Mouse (Mus musculus): Measurements from ENCODE around the gene Cxcr6.

DNA sequence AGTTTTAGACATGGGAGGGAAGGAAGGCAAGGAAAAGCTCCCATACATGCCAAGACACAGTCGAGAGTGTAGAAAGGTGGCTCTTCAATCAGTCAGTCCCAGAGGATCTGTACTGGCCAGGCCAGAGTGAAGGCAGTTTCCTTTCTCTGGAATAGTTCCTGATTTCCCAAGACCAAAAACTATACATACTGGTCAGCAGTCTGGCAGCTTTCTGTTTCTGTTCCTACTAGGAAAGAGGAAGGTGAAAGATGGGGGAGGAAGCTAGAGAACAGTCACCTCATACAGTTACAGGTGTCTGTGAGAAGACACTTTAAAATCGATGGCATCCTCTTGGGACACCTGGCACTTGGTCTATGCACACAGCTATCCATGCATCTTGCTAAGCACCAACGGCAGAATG, 9.2 kb downstream of the Cxcr6 start:
- TF ChIP-seq POLR2A (IDR thresholded peaks at IDR 0.05; ENCODE audit: control insufficient read depth, low read depth, low read length), result no peak
- no peak for TF ChIP-seq CTCF (IDR thresholded peaks at IDR 0.05; ENCODE audit: control insufficient read depth, insufficient read depth, insufficient replicate concordance, low read depth, low read length)
